Mouse (Mus musculus) ovary, postnatal 14 days (tissue): ENCODE measurements around the gene Syt2.

Experiments
- DNase-seq: peaks from one replicate; pipeline ENCODE4 v3.0.0; 2022; ENCODE audit warnings: low spot score

Syt2 gene

DNA sequence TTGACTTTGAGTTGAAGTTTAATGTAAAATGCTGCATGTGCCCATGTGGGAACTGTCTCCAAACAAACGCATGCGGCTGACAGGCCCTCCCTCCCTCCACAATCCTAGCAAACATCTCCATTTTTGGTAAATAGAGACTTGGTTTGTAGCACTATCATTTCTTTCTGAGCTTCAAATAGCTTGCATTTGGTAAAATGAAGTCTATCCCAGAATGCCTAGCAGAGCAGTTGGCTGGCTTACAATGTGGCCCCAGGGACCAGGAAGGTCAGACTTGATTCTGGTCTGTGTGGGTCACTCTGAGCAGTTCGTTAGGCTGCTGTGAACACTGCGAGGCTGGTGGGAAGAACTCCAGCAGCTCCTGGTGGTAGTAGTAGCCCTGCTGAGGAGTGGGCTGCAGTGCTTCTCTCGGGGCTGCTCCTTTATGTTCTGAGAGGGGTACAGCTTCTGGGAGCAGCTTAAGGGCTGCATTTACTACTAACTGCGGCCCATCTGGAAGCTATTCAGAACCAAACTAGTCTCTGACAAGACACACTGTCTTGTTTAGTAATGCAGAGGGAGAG is 128.3 kb downstream of the Syt2 start:
- no peak for DNase-seq

DNA sequence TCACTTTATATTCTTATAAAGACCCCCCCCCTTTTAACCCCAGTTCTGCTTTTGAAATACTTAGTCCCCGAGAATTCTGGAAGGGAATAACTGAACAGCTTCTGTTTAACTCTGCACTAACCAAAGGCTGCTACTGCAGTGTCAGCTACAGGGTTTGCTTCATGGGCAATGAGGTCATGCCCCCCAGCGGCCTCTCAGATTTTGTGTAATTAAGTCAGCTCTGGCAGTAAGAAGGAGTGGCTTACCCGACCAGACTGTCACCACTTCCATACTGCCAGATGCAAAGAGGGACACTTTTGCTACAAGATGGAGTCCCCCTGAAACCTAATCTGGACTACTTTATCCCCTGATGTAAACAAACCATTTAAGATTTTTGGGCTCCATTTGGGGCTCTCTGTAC is 129.2 kb downstream of the Syt2 start:
- DNase-seq, result no peak

DNA sequence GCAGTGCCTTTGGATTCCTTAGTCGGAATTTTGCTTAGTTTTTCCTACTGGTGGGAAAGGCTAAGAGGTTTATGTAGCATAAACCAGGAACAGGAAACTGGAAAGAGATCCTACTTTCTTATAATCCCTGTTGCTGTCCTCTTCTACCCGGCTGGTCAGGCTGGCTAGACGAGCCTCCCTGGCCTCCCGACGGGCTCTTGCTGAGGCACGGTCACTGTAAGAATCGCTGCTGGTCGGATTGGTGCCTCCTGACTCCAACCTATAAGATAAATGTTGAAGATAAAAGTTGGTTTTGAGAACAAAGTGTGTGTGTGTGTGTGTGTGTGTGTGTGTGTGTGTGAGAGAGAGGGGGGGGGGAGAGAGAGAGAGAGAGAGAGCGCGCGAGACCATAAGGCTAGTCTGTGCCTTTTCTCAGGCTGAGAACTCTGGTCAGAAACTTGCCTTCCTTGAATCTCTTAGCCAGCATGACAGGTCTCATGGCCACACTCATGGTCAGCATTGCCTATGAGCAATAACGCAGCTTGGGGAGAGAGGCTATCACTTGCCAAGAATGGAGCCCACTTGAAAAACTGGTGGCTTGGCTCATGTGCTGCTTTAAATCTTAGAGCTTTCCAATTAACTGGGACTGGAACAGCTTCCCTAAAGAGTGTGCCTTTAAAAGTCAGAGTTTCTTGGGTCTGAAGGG is 130.9 kb downstream of the Syt2 start:
- DNase-seq, result no peak

DNA sequence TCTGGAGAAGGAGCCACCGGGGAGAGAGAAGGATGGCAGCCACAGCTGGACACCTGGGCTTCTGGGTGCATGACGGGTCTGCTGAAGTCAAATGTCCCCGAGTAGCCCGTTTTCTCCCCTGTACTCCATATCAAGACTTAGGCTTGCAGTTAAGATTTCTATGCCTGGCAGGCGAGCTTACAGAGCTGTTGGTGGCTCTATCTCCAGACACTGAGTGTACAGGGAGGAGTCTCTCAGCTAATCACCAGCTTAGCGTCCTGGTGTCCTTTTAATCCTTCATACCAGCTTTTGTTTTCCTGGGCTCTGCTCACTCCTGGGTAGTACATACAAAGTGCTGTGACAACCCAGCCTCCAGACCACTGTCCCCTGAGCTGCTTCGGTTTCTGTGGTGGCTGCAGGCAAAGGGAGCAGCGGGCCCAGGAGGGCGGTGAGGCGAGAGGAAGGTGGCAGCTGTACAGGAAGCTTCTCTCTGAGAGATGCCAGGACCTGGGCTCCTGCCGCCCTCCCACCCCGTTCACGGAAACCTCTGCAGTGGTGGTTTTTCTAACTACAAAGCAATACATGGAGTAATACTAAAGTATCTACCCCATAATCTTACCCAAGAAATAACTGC is 131.6 kb downstream of the Syt2 start:
- no peak for DNase-seq

DNA sequence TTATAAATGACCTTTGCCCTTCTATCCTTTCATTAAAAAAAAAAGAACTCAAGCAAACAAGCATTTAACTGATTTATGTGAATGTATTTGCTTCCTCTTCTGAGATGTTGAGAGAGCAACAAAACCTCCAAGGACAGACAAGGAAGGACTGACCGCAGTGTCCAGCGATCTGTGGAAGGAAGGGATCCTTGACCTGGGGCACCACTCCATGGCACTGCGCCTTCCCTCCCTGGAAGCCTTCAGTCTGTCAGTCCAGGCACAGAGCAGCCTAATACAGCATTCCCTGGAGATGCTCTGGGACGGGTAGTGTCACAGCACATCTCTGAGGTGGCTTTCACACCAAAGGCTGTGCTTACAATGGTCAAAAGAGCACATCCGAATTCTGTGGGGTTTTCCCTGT is 136.3 kb downstream of the Syt2 start:
- no peak for DNase-seq

DNA sequence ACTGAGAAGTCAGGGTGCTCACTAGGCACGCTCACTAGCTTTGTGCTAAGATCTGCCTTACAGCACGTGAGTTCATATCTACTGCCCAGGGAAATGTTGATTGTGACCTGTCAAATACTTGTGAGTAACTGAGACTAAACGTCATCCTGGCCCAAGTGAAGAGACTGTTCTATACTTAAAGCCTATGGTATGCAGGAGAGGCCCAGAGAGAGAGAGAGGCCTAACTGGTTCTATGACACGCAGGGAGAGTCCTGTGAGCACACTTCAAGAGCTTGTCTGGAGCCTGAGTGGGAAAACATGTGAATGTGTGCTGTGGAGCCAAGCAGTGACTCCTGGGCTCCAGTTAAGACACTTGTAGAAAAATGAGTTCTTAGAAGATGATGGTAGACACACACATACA is 137.5 kb downstream of the Syt2 start:
- no peak for DNase-seq

DNA sequence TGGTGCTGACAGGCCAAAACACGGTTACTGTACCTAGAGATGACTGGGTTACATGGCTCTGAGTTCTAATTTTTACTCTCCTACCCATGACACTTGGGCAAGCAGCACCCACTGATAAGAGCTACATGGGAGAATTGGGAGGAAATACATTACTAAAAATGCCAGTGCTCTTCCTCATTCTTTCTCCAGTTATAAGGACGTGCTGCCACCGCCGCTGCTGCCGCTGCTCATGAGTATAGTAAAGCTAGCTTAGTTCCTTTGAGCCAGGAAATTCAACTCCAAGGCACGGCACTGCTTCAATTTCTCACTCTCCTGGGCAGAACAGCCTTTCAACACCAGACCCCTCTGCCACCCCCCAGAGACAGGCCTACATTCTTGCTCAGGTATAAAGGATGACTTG is 138.0 kb downstream of the Syt2 start:
- no peak for DNase-seq

DNA sequence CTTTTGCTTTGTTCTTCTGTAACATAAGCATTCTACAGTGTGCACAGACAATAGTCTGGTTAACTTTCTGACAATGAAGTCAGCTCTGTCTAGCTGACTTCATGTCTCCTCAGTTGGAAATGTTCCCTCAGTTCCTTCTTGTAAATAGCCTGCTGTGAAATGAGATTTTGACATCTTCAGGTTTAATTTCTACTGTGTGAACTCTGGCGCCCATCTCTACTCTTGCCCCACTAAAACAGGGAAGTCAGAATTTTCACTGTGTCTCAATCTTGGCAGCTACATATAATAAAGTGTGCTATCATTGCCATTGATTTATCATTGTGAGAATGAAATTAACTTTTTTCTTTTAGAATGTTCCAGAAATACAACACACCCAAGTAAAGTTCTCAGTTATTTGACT is 138.4 kb downstream of the Syt2 start:
- DNase-seq, result no peak

DNA sequence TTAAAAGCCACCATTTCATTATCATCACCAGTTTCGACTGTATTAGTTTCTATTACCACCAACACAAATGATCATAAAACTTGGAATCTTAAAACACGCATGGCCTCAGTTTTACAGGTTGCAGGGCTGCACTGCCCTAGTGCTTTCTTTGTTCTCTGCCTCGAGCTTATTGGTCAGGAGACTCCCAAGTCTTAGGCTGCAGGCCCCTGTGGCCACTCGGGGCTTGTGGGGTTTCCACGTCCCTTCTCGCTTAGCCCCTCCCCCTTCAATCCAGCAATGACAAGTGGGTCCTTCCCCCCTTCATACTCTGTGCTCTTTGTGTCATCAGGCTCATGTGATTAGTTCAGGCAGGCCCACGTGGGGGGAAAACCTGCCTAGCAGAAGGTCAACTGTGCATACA is 141.6 kb downstream of the Syt2 start:
- no peak for DNase-seq

DNA sequence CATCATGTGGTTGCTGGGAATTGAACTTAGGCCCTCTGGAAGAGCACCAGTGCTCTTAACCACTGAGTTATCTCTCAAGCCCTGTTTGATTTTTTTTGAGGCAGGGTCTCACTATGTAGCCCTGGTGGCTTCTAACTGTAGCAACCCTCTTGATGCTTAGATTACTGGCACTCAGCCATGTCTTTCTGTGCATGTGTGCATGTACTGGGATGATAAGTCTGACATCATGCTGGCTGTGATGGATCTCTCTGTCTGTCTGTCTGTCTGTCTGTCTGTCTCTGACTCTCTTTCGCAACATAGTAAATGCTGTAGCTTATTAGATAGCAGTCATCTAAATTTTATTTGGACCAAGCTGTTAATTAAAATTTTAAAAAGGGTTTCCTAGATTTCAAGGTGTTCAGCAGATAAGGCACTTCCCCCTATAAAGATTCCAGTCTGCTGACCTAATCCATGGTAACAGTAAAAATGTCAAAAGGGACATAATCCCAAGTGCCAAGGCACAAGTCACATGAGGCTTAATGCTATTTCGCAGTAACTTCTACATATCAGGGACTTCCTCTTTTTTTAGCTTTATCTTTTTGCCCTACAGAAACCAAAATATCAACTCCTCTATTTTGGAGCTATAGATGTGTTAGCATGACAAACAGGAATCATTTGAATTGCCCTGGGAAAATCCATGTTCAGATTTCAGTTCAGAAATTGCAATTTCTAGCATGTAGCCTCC is 144.4 kb downstream of the Syt2 start:
- no peak for DNase-seq

DNA sequence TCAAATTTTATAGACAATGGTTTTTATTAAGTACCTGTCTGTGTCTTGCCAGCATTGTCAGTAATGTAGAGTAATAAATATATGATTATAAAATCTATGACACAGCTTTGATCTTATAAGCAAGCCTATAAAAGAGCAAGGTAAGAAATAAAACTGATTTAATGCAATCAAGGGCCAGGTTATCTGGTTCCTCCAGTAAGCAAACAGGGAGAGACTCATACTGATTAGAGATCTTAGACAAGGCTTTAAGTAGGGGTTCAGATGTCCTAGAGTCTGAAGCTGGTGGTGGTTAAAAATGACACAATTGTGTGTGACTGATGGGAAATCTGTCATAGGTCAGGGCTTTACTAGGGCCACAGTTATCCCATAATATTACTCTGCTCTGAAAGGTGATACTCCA is 145.0 kb downstream of the Syt2 start:
- DNase-seq, result no peak

DNA sequence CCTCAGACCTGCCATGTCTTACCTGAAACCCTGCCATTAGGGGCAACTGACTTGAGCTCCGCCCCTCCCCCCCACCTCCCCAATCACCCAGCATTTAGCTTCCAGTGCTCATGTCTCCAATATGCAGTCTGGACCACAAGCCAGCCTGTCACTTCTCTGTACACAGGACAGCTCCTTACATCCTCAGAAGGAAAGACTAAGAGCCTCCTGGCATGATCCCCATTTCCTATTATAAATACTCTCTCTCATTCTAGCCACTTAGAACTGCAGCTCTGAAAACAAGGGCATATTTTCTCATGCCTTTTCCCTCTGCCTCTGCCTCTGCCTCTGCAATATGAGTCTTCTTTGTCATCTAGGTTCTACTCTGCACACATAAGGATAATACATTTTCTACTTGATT is 149.6 kb downstream of the Syt2 start:
- DNase-seq, result no peak

DNA sequence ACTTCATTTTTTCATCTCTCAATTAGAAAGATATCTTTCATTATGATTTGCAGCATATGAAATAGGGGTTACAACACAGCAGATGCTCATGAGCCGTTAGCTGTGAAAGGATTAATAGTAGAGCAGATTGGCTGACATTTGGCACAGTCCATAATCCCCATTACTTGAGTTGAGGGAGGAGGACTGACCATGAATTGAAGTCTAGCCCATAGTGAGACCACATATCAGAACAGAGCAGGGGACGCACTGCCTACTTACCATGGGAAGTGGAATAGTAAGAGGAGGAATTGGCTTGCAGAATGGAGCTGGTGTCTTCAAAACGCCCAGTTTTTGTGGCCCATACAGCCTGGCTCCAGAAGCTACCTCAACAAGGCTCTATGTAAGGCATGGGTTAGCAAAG is 150.1 kb downstream of the Syt2 start:
- DNase-seq, result no peak

DNA sequence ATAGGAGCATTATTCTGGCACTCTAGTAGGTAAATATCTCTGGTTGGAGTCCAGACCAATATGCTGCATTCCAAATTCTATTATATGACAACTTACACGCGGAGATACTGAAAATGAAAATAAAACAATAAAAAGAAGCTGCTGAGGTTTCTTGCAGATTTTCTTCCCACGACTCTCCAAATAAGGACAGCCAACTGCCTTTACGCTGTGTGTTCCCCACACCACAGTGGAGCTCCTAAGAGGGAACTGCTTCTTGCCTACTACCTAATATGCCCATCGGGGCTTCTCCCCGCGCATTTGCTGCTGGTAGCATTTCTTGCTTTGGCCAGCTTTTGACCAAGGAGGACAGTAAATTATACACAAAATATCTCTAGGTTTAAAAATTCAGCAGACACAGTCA is 155.3 kb downstream of the Syt2 start:
- no peak for DNase-seq

DNA sequence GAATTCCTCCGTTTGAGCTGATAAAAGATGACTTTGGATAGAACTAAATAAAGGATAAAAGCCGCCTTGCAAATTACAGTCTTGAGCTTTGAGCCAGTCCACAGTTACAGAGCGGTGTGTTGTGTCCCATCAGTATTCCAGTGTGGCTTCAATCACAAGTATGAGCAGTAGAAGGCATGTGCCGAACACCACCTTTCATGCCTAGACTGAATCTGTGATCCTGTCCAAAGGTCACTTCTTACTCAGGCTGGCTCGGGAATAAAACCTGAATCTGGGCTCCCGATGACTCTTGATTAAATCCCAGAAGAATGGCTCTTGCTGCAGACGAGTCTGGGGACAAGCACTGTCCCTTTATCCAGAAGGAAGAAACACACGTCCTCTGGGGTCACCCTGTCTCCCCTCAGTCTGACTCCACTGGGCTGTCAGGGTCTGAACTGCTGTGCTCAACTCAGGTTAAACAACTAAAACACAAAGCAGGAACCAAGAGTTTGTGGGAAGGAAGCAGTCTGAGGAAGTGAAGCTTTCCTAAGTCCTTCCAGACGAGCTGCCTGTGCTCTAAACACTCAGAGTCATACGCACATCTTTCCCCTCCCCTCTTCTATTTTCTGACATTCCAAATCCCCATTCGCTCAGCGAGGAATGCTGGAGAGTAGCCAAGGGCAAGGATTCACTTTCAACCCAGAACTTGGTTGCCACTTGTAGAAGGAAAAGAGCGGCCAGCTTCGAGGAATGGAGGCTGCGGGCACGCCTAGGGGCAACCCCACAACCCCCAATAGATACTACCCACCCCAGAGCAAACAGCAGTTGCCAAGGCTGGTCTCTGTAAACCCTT is 157.0 kb downstream of the Syt2 start:
- DNase-seq, result peak; percentile 58

DNA sequence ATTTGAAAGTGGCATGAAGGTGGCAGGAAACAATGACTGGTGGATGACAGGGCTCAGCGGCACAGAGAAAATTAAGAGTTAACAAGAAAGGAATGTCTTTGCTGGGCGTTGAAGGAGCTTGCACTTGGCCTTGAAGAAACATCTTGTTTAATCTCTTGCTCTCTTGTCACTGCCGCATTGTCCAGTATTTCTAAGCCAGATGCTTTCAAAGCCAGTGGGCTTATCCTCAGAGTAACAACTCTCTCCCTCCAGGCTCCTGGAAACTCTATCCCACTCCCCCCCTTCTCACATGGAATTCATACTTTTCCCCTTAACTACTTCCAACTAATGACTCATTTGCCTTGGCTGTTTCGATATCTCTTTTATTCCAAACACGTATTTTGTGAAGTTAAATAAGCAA is 157.9 kb downstream of the Syt2 start:
- DNase-seq, result no peak

DNA sequence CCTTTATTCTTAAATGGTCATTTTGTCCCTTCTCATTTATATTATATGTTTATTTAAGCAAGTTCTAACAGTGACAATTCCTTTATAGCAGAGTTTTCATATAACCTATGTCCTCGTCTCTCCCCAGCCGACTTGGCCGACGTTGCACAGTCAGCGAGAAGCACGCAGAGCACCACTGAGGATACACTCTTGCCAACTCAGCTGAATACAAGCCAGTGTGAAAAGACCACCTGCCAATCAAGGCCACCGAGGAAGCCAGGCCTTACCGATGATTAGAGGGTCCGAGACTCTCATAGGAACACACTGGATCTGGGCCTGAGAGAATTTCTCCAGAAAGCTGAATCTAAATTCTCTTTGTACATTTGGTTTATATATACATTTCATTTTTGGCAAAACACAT is 159.0 kb downstream of the Syt2 start:
- no peak for DNase-seq
